Mouse (Mus musculus): Measurements from ENCODE around the gene Snrpb.

The Snrpb gene

DNA sequence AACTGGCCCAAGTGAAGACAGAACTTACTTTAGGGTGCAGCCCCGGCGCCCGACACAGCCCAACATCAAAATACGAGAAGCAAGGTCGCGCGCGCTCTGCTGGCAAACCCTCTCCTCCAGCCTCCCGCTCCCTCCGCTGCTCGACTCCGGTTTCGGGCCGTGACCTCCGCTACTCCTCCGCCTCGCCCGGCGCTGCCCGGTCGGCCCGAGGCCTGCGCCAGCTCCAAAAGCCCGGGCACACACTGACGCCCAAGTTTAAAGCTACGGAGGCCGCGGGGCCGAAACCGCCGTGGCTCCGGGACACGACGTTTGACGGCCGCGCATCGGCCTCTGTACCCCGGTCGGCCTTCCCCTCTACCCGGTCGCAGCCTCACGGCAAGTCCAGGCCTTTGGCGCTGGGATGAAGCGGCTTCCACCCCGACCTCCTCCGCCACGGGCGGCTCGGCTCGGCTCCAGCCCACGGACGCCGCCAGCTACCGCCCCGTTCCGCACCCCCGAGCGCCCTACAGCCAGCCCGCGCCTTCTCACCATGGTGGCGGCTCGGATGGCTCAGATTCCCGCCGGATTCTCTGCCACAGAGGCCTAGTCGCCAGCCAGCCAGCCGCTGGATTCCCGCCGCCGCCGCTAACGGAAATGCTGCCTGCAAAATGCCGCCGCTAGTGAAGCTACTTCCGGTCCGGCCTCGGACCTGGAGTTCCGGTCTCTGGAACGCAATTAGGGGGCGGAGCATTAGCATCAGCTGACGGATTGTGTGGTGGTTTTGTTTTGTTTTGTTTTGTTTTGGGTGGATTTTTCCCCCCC, at the start of gene Snrpb:
TSS of gene Snrpb (minus strand) at position 698 of the 801 bp plus-strand sequence.
- peak; percentile 95 for DNase-seq

GRCm38 (mm10) chr2:130211581-130211980, 32.4 kb upstream of the Snrpb start:
- no peak for DNase-seq

DNA sequence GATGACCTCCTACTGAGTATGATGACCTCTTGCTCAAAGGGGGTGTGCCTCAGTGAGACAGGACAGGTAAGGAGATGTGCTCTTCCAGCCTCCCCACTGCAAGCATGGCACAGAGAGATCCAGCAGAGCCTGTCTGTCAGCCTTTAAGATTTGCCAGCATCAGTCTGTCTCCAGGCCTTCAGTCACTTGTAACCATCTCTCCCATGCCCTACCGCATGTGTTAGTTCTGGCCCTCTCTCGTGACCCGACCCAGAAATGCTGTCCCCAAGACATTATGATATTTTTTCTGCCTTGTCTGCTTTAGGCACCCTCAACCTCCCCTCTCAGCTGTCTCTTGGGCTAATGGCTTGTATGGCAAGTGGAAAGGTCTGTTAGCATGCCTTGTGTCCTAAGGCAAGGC, 30.4 kb upstream of the Snrpb start:
- no peak for DNase-seq

- DNase-seq, result no peak
Observed at GRCm38 (mm10) chr2:130207996-130208395, 28.8 kb upstream of the Snrpb start.

- DNase-seq, result no peak
Observed at GRCm38 (mm10) chr2:130207376-130207775, 28.2 kb upstream of the Snrpb start.

DNA sequence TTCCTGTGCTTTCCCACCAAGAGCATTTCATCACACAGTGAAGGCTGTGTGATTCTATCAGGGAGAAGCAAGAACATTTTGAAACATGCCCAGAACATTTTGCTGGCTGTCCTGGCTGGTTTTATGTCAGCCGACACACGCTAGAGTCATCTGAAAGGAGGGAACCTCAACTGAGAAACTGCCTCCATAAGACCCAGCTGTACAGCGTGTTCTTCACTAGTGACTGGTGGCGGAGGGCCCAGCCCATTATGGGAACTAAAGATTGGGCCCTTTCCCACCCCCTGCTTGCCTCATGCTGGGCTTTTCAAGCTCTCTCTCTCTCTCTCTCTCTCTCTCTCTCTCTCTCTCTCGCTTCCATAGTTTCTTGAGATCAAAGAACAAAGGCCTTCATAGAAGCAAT, 21.8 kb upstream of the Snrpb start:
- DNase-seq, result no peak

GRCm38 (mm10) chr2:130194894-130195293, 15.7 kb upstream of the Snrpb start, which contains the start of gene Tmc2:
TSS of gene Tmc2 (plus strand) at chr2:130195194.
- DNase-seq, result no peak

- no peak for DNase-seq
Observed at GRCm38 (mm10) chr2:130188391-130188790, 9.2 kb upstream of the Snrpb start.

- DNase-seq, result no peak
Observed at GRCm38 (mm10) chr2:130179507-130180019, 360 bp upstream of the Snrpb start.

GRCm38 (mm10) chr2:130178381-130178705, 860 bp downstream of the Snrpb start:
- no peak for DNase-seq

DNA sequence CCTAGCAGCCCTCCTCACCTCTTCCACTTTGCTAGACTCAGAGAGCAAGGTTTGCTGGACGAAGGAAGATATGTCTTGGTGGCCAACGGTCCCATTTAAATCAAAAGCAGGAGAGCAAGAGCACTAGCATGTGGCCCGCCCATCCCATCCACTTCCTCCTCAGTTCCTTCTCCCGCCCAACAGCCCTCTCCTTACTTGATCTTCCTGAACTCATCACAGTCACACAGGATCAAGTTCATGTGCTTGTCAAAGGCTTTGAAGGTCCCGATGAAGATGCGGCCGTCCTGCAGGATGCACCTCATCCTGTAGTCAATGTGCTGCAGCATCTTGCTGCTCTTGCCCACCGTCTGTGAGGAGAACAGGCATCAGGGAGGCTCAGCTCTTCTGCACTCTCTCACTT, 2.4 kb downstream of the Snrpb start:
- DNase-seq, result no peak

DNA sequence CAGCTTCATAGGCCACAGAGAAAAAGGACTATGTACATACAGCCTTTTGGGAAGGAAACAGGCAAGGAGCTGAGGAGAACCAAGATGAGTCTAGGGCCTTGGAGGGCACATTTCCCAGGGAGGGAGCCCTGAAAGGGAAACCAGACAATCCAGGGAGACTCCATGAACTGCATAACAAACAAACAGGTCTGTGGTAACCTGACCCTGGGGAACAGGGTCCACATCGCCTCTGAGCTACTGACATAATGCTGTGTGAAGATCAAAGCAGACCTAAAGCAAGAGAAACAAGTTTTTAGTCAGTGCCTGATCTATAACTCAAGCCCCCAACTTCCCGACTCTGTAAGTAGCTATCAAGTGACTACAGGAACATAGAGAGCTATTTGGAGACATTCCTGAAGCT, 7.5 kb downstream of the Snrpb start:
- DNase-seq, result no peak

- peak; percentile 80 for DNase-seq
Observed at GRCm38 (mm10) chr2:130167861-130168260, 11.3 kb downstream of the Snrpb start.

DNA sequence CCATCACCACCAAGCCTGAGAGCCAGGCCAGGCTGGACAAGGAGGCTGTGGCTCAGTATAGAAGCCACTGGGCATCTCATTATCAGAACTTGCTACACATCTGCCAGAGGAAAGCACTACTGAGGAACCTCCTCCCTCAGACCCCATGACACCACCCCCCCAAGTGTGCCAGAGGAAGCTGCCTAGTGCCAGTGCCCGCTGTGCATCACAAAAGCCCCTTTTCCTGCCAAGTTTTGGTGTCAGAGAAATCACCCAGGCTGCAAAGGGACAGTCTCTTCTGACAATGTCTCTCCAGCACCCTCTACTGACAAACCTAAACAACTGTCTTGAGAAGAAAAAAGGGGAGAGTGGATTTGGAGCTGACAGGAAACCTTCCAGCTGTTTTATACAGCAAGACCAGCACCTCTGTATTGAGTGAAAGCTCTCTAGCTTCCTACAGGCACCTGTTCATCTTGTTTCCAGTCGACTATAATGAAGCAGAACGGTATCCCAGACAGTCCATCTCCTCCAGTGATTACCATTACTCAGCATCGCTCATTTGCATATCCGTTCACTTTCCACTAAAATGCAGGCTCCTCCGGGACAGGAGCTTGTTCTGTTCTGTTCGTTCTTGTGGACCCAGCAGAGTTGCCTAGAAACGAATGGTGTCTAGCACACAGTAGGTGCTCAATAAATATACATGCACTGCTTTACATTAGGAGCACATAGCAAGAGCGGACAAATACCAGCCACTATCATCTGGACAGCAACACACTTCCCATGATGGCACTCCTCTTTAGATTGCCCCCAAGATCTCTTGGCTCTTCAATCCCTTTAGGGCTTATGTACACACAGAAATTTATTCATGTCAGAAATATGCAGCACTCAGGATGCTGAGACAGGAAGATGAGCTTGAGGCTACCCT, 12.6 kb downstream of the Snrpb start:
- peak; percentile 39 for DNase-seq

DNA sequence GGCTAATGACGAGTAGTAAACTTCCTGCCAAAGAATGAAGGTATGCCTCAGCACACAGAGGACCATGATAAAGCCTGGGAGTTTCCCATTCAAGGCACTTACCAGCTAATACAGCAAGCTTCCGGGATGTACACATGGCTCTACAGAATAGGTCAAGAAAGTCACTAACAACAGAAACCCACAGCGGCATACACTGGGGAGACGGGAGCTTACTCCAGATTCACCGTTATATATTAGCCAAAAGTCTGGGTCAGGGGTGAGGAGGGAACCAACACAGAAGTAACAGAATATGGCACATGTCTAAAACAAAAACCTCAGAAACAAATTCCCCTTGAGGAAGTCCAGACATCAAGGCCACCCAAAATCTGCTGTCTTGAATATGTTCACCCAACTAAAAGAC, 16.5 kb downstream of the Snrpb start:
- no peak for DNase-seq

GRCm38 (mm10) chr2:130158088-130158437, 21.1 kb downstream of the Snrpb start:
- no peak for DNase-seq

DNA sequence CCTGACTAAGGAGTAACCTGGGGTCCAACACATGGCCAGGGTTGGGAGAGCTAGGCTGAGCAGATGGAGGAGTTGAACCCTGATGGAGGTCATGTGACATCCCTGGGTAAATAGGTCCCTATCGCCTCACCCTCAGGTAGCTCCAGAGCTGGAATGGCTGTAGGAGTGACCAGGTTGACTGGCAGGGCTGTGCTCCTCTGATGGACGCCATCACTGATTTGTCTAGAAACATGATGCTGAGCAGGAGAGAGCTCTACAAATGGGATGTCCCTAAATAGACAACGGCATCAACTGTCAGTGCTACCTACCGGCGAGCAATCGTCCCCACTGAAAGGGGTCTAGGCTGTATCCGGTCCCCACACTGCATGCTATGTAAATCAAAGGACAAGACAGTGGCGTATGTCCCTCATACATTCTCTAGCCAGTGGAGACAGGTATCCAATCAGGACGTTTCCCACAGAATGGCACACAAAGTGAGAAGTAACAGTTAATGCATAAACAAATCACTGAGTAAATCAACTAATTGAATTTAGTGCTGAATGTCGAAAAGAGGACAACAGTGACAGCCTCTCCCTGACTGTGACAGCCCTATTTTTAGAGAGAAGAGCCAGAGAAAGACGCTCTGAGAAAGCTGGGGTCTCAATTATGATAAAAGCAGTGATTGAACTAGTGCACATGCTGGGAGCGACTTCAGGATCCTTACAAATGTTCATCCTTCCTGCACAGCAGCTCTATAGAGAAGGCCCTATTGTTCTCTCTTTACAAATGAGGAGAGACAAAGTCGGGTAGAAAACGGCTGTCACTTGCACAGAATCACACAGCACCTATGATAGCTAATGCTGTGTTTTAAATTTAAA, 21.7 kb downstream of the Snrpb start:
- no peak for DNase-seq

DNA sequence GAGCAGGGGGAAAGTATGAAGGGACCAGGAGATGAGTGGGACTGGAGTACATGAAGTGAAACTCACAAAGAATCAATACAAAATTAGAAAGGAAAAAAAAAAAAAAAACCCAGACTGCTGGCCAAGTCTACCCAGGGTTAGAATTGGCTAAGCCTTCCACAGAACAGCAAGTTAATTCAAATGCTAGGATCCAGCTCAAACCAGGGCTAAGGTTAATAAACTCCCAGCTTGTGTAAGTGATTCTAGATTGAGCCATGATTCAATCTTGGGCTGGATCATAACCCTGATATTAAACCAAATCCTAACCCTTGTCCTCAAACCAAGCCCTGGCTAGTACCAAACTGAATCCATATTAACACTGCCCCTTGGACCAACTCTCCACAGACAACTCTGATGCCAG, 23.4 kb downstream of the Snrpb start:
- DNase-seq, result no peak

DNA sequence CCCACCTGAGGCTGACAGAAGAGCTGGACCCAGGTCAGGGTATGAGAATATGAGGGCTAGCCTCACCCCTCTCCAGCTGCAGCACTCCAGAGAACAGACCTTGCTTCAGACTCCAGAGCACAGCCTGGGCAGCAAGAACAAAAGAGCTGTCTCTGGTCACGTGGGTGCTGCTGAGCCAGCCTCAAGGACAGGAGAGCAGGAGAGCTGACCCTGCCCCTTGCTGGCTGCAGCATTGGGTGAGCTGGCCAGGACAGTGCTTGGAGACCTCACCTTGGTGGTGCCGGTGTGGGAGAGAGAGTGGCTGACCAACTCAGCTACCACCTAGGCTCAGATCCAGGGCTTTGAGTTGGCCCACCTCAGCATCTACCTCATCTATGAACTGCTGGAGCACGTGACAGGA, 24.0 kb downstream of the Snrpb start:
- DNase-seq, result no peak

GRCm38 (mm10) chr2:130146089-130146668, 33.0 kb downstream of the Snrpb start:
- no peak for DNase-seq

DNA sequence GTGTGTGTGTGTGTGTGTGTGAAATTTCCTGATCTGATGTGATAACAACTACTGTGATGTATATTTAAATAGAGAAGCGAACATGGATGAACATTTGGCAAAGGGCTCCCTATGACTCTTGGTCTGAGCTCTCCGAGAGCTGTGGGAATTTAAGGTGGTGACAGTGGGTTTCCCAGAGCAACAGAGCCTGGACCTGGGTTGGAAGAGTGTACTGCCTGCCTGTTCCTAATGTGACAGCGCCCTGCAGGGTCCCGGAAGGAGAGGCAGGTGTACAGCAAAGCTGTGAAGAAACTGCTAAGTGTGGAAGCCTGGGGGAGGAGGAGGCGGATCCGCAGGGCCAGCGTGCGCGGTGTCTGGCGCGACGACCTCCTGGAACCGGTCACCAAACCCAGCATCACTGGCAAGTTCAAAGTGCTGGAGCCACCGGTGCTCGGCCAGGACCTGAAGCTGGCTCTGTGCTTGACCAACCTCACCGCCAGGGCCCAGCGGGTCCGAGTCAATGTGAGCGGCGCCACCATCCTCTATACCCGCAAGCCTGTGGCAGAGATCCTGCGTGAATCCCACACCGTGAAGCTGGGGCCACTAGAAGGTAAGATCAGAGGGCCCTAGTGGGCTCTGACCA, 34.4 kb downstream of the Snrpb start:
- DNase-seq, result no peak

- DNase-seq, result no peak
Observed at GRCm38 (mm10) chr2:130143011-130143410, 36.2 kb downstream of the Snrpb start.

Measured in kidney, postnatal 10 days (tissue).